Mouse (Mus musculus) thymus, adult 2 months (tissue): Measurements from ENCODE around the gene Mgll.

Source experiments
- CTCF ChIP-seq: fragments of 200-500 bp; IDR thresholded peaks from 2 replicates; pipeline ENCODE4 v1.5.1; 2012; ENCODE audit warnings: mild to moderate bottlenecking, control low read depth, low read length, moderate library complexity, borderline replicate concordance; ENCODE audit not compliant: control insufficient read depth, poor library complexity, insufficient read depth; ENCODE audit errors: extremely low read depth
- POLR2A ChIP-seq: fragments of 200-500 bp; IDR thresholded peaks from 2 replicates; pipeline ENCODE4 v1.6.1; 2012; ENCODE audit warnings: mild to moderate bottlenecking, low read length, control low read depth, moderate library complexity; ENCODE audit not compliant: control insufficient read depth, poor library complexity, insufficient read depth; ENCODE audit errors: extremely low read depth

- TF ChIP-seq POLR2A (no peak), CTCF (no peak)
These were observed 131.4 kb downstream of the Mgll start for GRCm38 (mm10) chr6:88855636-88856035.
